37 mouse cellular contexts compared by ENCODE assay signal in genomic region chr2:93597145-93597544, GRCm38 (mm10). TPM values are rescaled to one million over a fixed set of nuclear protein-coding genes. Genes with fewer than 3 reads are reported as not detected.
A peak's percentile ranks its signal among the peaks of the same experiment; 100 is the strongest.
DNase-seq lines count a peak whose midpoint lies in the region; ATAC-seq lines count a peak whose summit lies in the region.
"Had no signal": no experiment of that assay in that cellular context is flagged by ENCODE, and none has a peak within 500 bp of the region (broad histone marks: within the 10 kb centered on the region; RNA-seq: fewer than 3 reads in every experiment).

No protein-coding gene starts in this region.

- DNase-seq in kidney, postnatal 10 days: peak; percentile 13
- no peak for DNase-seq in kidney, adult 11 months
- DNase-seq in embryonic facial prominence, embryonic 14.5 days (ENCODE audit: low spot score): peak; percentile 89
- DNase-seq in cerebellum, adult 8-10 months: no peak
- DNase-seq in left cerebral cortex, postnatal 4 days: no peak
- DNase-seq: adrenal gland, postnatal 25 days; B cell, adult 2 months; cerebellum, adult 18-20 months; cerebellum, postnatal 25 days; gastrocnemius, postnatal 25 days; heart, adult 18-20 months; heart, postnatal 4 days; kidney, adult 9 months; kidney, postnatal 36 days; liver, postnatal 0 days; lung, postnatal 4 days; right cerebral cortex, postnatal 4 days; thymus, postnatal 4 days had no signal

- no peaks in the 10 kb centered on the region for H3K9me3 ChIP-seq in embryonic facial prominence, embryonic 14.5 days (ENCODE audit: control insufficient read depth, low read length)
- H3K9me3 ChIP-seq in limb, embryonic 13.5 days: no peaks in the 10 kb centered on the region
- H3K9me3 ChIP-seq: heart, embryonic 12.5 days; hindbrain, embryonic 13.5 days; liver, embryonic 12.5 days; megakaryocyte, embryonic 14.5 days; midbrain, embryonic 13.5 days; neural tube, embryonic 13.5 days had no signal

- peaks cover 30% of the 10 kb centered on the region for H3K4me1 ChIP-seq in embryonic facial prominence, embryonic 14.5 days (ENCODE audit: control insufficient read depth, insufficient read depth, low read length)
- peaks cover 46% of the 10 kb centered on the region for H3K4me1 ChIP-seq in limb, embryonic 13.5 days
- H3K4me1 ChIP-seq: liver, embryonic 12.5 days; megakaryocyte, embryonic 14.5 days; midbrain, embryonic 13.5 days; neural tube, embryonic 13.5 days had no signal

- peak; percentile 69 for ATAC-seq in embryonic facial prominence, embryonic 14.5 days (ENCODE audit: low read depth)
- no peak; the same call in 1 of the 2 replicates for ATAC-seq in limb, embryonic 13.5 days (ENCODE audit: low FRiP score, low read depth)
- ATAC-seq: forebrain, embryonic 14.5 days; intestine, embryonic 16.5 days; liver, embryonic 12.5 days; liver, postnatal 0 days; lung, postnatal 0 days; midbrain, embryonic 13.5 days had no signal

- H3K9ac ChIP-seq in embryonic facial prominence, embryonic 14.5 days (ENCODE audit: low read depth, low read length): no peak overlapping the region
- H3K9ac ChIP-seq in limb, embryonic 13.5 days: no peak overlapping the region
- H3K9ac ChIP-seq: heart, embryonic 12.5 days; hindbrain, embryonic 13.5 days; liver, embryonic 12.5 days; liver, postnatal 0 days; midbrain, embryonic 13.5 days; neural tube, embryonic 13.5 days had no signal

- H3K4me3 ChIP-seq in embryonic facial prominence, embryonic 14.5 days (ENCODE audit: low read depth, low read length): no peak overlapping the region
- no peak overlapping the region for H3K4me3 ChIP-seq in limb, embryonic 13.5 days
- H3K4me3 ChIP-seq: heart, embryonic 12.5 days; hindbrain, embryonic 13.5 days; liver, embryonic 12.5 days; megakaryocyte, embryonic 14.5 days; midbrain, embryonic 13.5 days; neural tube, embryonic 13.5 days had no signal

- peak overlapping the region; percentile 66 for H3K27ac ChIP-seq in embryonic facial prominence, embryonic 14.5 days (replicated peaks; ENCODE audit: low read depth, low read length)
- H3K27ac ChIP-seq in limb, embryonic 13.5 days: 0 out of 2 replicates have a peak overlapping the region, but pooled peaks have one; percentile 22
- H3K27ac ChIP-seq: hindbrain, embryonic 13.5 days; liver, embryonic 12.5 days; midbrain, embryonic 13.5 days; neural tube, embryonic 13.5 days had no signal

- WGBS in embryonic facial prominence, embryonic 14.5 days: 25% methylated on average over 10 of the region's 11 CpGs
- 24% methylated on average over 11 of the region's 11 CpGs for WGBS in limb, embryonic 13.5 days

- intact Hi-C loops in left cerebral cortex, postnatal 4 days (cut with DNase I): no loop called here

- H3K4me2 ChIP-seq in embryonic facial prominence, embryonic 14.5 days (ENCODE audit: low read depth, low read length): peak overlapping the region; percentile 19; the same call in 1 of the 2 replicates
- H3K4me2 ChIP-seq in limb, embryonic 13.5 days (replicated peaks): 0 out of 2 replicates have a peak overlapping the region, but pooled peaks have one; percentile 21
- H3K4me2 ChIP-seq: heart, embryonic 12.5 days; hindbrain, embryonic 13.5 days; liver, embryonic 12.5 days; midbrain, embryonic 13.5 days; neural tube, embryonic 13.5 days had no signal

- H3K27me3 ChIP-seq in embryonic facial prominence, embryonic 14.5 days (replicated peaks; ENCODE audit: control insufficient read depth, insufficient read depth, low read length): no peaks in the 10 kb centered on the region
- peaks cover 15% of the 10 kb centered on the region for H3K27me3 ChIP-seq in limb, embryonic 13.5 days
- H3K27me3 ChIP-seq: neural tube, embryonic 13.5 days had no signal

- H3K36me3 ChIP-seq in embryonic facial prominence, embryonic 14.5 days (ENCODE audit: control insufficient read depth, insufficient read depth, low read length): no peaks in the 10 kb centered on the region
- no peaks in the 10 kb centered on the region for H3K36me3 ChIP-seq in limb, embryonic 13.5 days
- H3K36me3 ChIP-seq: heart, embryonic 12.5 days; hindbrain, embryonic 13.5 days; liver, embryonic 12.5 days; midbrain, embryonic 13.5 days; neural tube, embryonic 13.5 days had no signal

RNA-seq across cellular contexts. Expression of gene Gm10803, which starts 36.8 kb away (rescaled TPM):
- not detected in 2 replicates for polyA plus RNA-seq in embryonic facial prominence, embryonic 14.5 days (2014; fragmentation: Nextera tagmentation; extraction: Ambion mirVana)
- polyA plus RNA-seq in limb, embryonic 13.5 days (2015; fragmentation: Nextera tagmentation; extraction: Ambion mirVana): not detected in 2 replicates
- total RNA-seq in left cerebral cortex, postnatal 4 days (2021): not detected
- total RNA-seq: adrenal gland, adult 18-20 months; adrenal gland, postnatal 25 days; gastrocnemius, adult 18-20 months; gastrocnemius, postnatal 25 days; heart, adult 18-20 months; heart, postnatal 4 days; layer of hippocampus, adult 8-10 months; layer of hippocampus, postnatal 25 days; left cerebral cortex, adult 8-10 months; left cerebral cortex, postnatal 36 days had no signal
- polyA plus RNA-seq: forebrain, embryonic 14.5 days; frontal cortex, adult 2 months; heart, embryonic 12.5 days; heart, postnatal 0 days; hindbrain, embryonic 13.5 days; intestine, embryonic 16.5 days; liver, embryonic 12.5 days; liver, postnatal 0 days; lung, postnatal 0 days; midbrain, embryonic 13.5 days; neural tube, embryonic 13.5 days; thymus, postnatal 0 days had no signal

RNA-seq across cellular contexts. Expression of gene Alx4, which starts 45.0 kb away (rescaled TPM):
- polyA plus RNA-seq in embryonic facial prominence, embryonic 14.5 days (2014; fragmentation: Nextera tagmentation; extraction: Ambion mirVana): 8.4 and 9.0 TPM in 2 replicates
- 2.5 and 2.6 TPM in 2 replicates for polyA plus RNA-seq in limb, embryonic 13.5 days (2015; fragmentation: Nextera tagmentation; extraction: Ambion mirVana)
- 1 to 10 TPM; 1.6 to 1.9 TPM for total RNA-seq in left cerebral cortex, postnatal 4 days (2021)
- polyA plus RNA-seq: heart, postnatal 0 days; liver, postnatal 0 days; lung, postnatal 0 days had no signal

Comparison
In these comparisons a context has a peak if more than half of its experiments do, and no peak if none do; other contexts are left out.
1. DNase-seq: peak in kidney, postnatal 10 days (single experiment) and embryonic facial prominence, embryonic 14.5 days (single experiment); none in kidney, adult 11 months (single experiment), cerebellum, adult 8-10 months (single experiment) and left cerebral cortex, postnatal 4 days (single experiment).